Mouse (Mus musculus): ENCODE data around the gene Gm11639. TPM values are rescaled to one million over a fixed set of nuclear protein-coding genes. Genes with fewer than 3 reads are reported as not detected.

The Gm11639 gene
- polyA plus RNA-seq (2012; rRNA removed; ENCODE audit: low replicate concordance), result not detected in 2 replicates

DNA sequence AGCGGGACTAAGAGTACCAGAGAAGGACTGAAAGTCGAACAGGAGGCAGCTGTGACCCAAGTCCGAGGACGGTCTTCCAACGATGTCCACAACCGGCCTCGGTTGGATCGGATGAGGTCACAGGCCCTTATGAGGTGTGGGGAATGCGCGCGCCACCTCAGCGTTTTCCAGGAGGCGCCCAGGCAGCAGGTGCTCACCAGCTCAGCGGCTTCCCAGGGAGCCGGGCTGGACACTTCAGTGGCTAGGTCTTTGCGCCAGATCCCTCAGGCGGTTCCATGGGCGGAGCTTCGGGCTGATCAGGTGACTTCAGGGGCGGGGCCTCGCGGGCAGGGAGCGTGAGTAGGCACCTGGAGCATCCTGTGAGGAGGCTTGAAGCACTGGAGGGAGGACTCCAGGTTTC, at the start of gene Gm11639:
TSS of gene Gm11639 (plus strand) at position 160 of the 400 bp plus-strand sequence.

GRCm38 (mm10) chr11:105063292-105063691, 377.8 kb downstream of the Gm11639 start, which contains the start of gene Efcab3:
Gene Efcab3, plus strand, starts transcription at chr11:105063592.

GRCm38 (mm10) chr11:105125735-105126519, 440.4 kb downstream of the Gm11639 start, which contains the start of gene Mettl2:
Gene Mettl2, plus strand, starts transcription at chr11:105126425.

GRCm38 (mm10) chr11:105146593-105146992, 461.1 kb downstream of the Gm11639 start, which contains the start of gene Gm10842:
Gene Gm10842, plus strand, starts transcription at chr11:105146893.

Other genes with a start within 250 kb of the Gm11639 start
- 74.3 and 153 TPM in 2 replicates for gene Kansl1, start 216.8 kb upstream of the Gm11639 start, polyA plus RNA-seq (2012; rRNA removed; ENCODE audit: low replicate concordance)
- gene Cdc27, start 135.1 kb upstream of the Gm11639 start, polyA plus RNA-seq (2012; rRNA removed; ENCODE audit: low replicate concordance), result 3.6 and 10.5 TPM in 2 replicates
- 3.6 and 4.8 TPM in 2 replicates for gene Myl4, start 135.0 kb upstream of the Gm11639 start, polyA plus RNA-seq (2012; rRNA removed; ENCODE audit: low replicate concordance)
- 12.0 and 12.7 TPM in 2 replicates for gene Itgb3, start 77.7 kb upstream of the Gm11639 start, polyA plus RNA-seq (2012; rRNA removed; ENCODE audit: low replicate concordance)

Data from mammary gland, adult 2 months (tissue).